Mouse (Mus musculus) mature B cell (primary cell): ENCODE results near the gene Acp2.
"Not testable (repeated sequence)": the region's sequence is repeated elsewhere in the genome, so short reads cannot be mapped to it uniquely, and the experiment has no call there.

Experiments used
- in situ Hi-C: fragments of 300-500 bp; cut with MboI; formaldehyde crosslinking; loops from 2 replicates; pipeline ENCODE4 v1.14.3; 2019

Acp2 gene

DNA sequence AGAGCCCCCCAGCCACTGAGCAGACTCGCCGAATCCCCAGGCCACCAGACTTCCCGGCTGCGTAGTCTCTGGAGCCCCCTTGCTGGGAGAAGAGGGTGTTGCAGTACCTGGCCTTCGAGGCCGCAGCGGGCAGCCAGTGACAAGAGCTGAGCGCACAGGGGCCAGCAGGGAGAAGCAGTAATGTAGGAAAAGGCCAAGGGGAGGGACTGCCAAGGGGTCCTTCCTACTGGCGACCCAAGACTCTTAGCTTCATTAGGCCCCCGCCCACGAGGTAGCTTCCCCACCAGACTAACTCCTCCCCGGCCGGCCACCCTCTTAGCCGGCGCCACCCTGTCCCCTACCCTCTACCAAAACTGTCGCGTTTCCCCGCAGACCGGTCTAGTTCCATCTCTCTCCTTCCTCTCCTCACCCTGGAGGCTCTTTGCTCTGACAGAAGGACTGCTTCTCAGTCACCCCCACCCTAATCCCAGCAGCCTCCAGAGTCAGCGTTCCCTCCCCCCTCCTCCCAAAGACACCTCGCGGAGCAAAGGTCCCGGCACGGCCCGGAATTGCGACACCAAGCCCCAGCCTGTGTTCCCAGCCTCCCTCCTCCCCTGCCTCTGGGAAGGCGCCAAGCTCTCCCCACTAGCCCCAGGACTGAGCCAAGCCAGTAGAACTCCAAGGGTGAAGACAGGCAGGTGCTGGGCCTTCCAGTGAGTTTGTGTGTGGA, 7.9 kb upstream of the Acp2 start:
- in situ Hi-C loops, result no loop called here

- in situ Hi-C loops, result no loop called here
These were observed 6.1 kb upstream of the Acp2 start for GRCm38 (mm10) chr2:91196577-91197001.

DNA sequence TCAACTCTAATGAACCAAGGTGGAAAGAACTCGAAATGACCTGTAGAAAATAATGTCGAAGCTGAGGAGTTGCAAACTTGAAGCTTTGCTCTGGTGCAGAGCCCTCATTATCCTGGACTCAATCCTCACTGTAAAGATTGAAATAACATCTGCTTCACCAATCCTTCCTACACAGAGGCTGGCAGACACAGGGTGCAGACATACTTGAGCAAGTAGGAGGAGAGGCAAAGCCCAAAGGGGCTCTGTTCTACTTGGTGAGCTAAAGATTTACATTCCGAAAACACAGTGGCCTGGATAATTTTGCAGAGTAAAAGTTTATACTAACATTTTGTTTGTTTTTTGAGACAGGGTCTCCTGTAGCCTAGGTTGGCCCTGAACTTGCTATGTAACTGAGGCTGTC, 3.8 kb upstream of the Acp2 start:
- in situ Hi-C loops, result no loop called here

- in situ Hi-C loops, result no loop called here
These were observed 429 bp downstream of the Acp2 start for GRCm38 (mm10) chr2:91202972-91203656.

DNA sequence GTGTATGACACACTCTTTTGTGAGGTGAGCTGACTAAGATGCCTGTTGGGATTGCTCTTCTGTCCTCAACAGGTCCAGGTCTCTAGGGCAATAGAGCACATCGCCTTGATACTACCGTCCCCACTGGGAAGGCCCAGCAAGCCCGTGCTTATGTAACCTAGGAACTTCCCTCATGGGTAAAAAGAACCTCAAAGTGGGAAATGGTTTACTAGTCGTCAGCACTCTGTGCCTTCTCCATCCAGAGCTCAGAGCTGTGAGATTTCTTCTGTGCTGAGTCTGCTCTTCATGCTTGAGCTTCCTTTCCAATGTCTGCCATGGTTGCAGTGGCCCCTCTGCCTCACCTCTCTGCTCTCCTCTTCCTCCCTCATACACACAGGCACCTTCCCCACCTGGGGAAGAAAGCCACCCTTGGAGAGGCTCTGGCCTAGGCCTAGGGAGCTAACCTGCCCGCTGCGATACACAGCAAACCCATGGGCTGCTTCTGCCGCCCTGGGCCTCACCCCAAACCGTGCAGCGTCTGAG, 3.6 kb downstream of the Acp2 start:
- in situ Hi-C loops, result no loop called here

GRCm38 (mm10) chr2:91213311-91213710, 10.6 kb downstream of the Acp2 start:
- in situ Hi-C loops, result no loop called here

DNA sequence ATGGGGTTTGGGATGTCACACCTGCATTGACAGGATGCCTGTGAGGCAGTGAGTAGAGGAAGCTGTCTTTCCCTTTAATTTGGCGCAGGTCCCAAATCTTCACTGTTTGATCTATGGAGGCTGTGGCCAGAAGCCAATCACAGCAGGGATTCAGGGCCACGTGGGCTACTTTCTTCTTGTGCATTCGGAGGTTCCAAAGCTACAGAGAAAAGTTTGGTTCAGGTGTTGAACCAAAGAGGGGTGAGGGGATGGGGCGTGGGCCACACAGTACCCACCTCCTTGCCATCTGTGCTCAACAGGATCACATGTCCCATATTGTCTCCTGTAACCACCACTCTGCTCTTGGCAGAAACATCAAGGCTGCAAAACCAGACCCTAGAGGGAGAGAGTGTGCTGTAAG, 14.3 kb downstream of the Acp2 start:
- in situ Hi-C loops, result no loop called here

DNA sequence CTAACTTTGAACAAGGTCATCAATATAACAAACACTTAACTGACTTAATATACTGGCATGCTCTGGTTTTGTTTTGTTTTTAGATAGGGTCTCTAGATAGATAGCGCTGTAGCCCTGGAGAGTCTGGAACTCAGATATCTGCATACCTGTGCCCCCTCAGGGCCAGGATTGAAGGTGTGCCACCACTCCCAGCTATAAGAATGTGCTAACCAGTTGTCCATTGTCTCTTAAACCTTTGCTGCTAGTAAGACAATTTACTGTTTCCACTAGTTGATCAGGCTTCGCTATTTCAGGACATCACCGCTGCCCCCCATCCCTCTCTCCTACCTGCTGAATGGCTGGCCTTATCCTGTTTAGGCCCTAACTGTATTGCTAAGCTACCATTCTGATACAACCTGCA, 17.8 kb downstream of the Acp2 start:
- in situ Hi-C loops, result no loop called here

- in situ Hi-C loops, result no loop called here
These were observed 20.9 kb downstream of the Acp2 start for GRCm38 (mm10) chr2:91223614-91224013.

- in situ Hi-C loops, result no loop called here
These were observed 27.1 kb downstream of the Acp2 start for GRCm38 (mm10) chr2:91229735-91230134.

- in situ Hi-C loops, result no loop called here
These were observed 34.2 kb downstream of the Acp2 start, which contains the start of gene Ddb2 for GRCm38 (mm10) chr2:91236601-91237510. TSS of gene Ddb2 (minus strand) at chr2:91236982.

DNA sequence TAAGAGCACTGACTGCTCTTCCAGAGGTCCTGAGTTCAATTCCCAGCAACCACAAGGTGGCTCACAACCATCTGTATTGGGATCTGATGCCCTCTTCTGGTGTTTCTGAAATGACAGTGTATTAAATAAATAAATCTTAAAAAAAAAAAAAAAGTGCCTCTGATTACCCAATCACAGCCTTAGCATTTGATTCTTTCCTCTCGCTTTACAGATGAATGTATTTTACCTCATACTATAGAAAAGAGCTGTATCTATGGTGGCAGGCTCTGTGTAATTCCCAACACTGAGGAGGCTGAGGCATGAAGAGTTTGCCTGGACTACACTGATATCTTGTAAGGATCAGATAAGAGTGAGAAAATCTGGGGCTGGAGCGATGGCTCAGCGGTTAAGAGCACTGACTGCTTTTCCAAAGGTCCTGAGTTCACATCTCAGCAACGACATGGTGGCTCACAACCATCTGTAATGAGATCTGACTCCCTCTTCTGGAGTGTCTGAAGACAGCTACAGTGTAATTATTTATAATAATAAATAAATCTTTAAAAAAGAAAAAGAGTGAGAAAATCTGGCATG, 34.9 kb downstream of the Acp2 start:
- in situ Hi-C loops, result not testable (repeated sequence)

- in situ Hi-C loops, result no loop called here
These were observed 39.9 kb downstream of the Acp2 start for GRCm38 (mm10) chr2:91242547-91242946.

- in situ Hi-C loops, result no loop called here
These were observed 40.7 kb downstream of the Acp2 start for GRCm38 (mm10) chr2:91243416-91243815.

DNA sequence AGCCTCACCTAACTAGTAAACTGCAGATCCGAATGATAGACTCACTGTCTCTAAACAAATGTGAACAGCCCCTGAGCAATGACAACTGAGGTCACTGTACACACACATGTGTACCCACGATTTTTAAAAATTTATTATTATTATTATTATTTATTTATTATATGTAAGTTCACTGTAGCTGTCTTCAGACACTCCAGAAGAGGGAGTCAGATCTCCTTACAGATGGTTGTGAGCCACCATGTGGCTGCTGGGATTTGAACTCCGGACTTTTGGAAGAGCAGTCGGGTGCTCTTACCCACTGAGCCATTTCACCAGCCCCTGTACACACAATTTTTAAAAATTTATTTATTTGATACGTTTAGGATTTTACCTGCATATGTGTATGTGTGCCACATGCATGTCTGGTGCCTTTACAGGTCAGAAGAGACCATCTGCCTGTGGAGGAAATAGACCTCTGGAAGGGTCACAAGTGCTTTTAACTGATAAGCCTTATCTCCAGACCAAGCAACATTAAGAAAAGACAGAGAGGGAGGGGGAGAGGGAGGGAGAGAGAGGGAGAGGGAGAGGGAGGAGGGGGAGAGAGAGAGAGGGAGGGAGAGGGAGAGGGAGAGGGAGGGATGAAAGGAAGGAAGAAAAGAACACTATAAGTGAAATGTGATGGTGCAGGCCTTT, 42.0 kb downstream of the Acp2 start:
- in situ Hi-C loops, result no loop called here

- in situ Hi-C loops, result no loop called here
These were observed 45.7 kb downstream of the Acp2 start for GRCm38 (mm10) chr2:91248366-91248765.

DNA sequence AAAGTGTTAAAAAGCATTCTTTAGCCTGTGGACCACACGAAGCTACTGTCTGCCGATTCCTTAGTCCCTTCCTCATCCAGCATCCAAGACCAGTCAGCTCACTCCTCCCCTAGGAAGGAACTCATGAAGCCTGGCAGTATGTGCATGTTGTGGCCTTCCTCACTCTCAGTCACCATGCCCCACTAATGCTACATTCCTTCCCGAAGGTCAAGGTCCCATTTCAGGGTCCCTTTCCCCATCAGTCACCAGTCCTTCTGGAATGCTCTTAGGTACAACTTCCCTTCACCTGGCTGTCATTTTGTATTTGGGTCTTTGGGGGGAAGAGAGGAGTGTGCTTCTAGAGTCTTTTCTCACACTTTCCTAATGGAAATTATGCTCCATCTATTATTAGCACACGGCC, 49.3 kb downstream of the Acp2 start:
- in situ Hi-C loops, result no loop called here

DNA sequence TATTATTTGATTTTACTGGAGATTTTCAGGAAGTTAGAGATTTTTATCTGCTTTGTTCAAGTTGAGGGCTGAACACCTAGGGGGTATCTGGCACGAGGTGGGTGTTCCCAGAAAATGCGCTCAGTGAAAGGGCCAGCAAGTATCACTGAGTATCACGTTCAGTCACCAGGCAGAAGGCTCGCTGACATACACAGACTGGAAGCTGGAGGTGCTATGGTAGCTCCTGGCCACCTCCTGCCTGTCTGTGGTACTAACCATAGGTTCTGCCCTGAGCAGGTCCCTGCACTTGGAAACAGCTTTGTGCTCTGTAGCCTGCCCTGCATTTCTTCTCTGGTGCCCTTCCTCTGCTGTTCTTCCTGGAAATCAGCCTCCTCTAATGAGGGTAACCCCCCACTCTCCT, 49.8 kb downstream of the Acp2 start:
- in situ Hi-C loops, result no loop called here

- in situ Hi-C loops, result no loop called here
These were observed 52.2 kb downstream of the Acp2 start for GRCm38 (mm10) chr2:91254725-91255380.

- in situ Hi-C loops, result no loop called here
These were observed 53.0 kb downstream of the Acp2 start, which contains the start of gene Pacsin3 for GRCm38 (mm10) chr2:91255661-91256150. TSS of gene Pacsin3 (plus strand) at chr2:91255954.
